ENCODE assay signal across 9 mouse cellular contexts in genomic region chr11:118401195-118401594, GRCm38 (mm10). TPM values are rescaled to one million over a fixed set of nuclear protein-coding genes. Genes with fewer than 3 reads are reported as not detected.
A peak's percentile ranks its signal among the peaks of the same experiment; 100 is the strongest.
DNase-seq lines count a peak whose midpoint lies in the region; ATAC-seq and TF ChIP-seq lines count a peak whose summit lies in the region.
"Had no signal": no experiment of that assay in that cellular context is flagged by ENCODE, and none has a peak within 500 bp of the region (broad histone marks: within the 10 kb centered on the region; RNA-seq: fewer than 3 reads in every experiment).

No protein-coding gene starts in this region.

- peaks cover 26% of the 10 kb centered on the region for H3K4me1 ChIP-seq in forebrain, embryonic 10.5 days
- H3K4me1 ChIP-seq in forebrain, embryonic 14.5 days (ENCODE audit: control insufficient read depth, insufficient read depth, low read length), result no peaks in the 10 kb centered on the region
- H3K4me1 ChIP-seq in midbrain, postnatal 0 days (ENCODE audit: insufficient read depth, low read length), result no peaks in the 10 kb centered on the region
- 0 out of 2 replicates have a peak, but pooled peaks cover 2% of the 10 kb centered on the region for H3K4me1 ChIP-seq in midbrain, embryonic 16.5 days (ENCODE audit: control insufficient read depth, insufficient read depth, low read length)
- peaks cover 3% of the 10 kb centered on the region; the same call in 1 of the 2 replicates for H3K4me1 ChIP-seq in hindbrain, postnatal 0 days (ENCODE audit: insufficient read depth, low read length)
- no peaks in the 10 kb centered on the region for H3K4me1 ChIP-seq in midbrain, embryonic 13.5 days (replicated peaks)

- no peak overlapping the region for H3ac ChIP-seq in myocyte (ENCODE audit: control insufficient read depth, insufficient read length)

- H3K79me2 ChIP-seq in myocyte (ENCODE audit: control insufficient read depth, insufficient read depth), result no peaks in the 10 kb centered on the region

- H3K9me3 ChIP-seq in forebrain, embryonic 10.5 days, result no peaks in the 10 kb centered on the region
- H3K9me3 ChIP-seq in forebrain, embryonic 14.5 days (replicated peaks; ENCODE audit: control insufficient read depth, low read length), result no peaks in the 10 kb centered on the region
- H3K9me3 ChIP-seq in midbrain, postnatal 0 days (ENCODE audit: low read length), result no peaks in the 10 kb centered on the region
- no peaks in the 10 kb centered on the region for H3K9me3 ChIP-seq in midbrain, embryonic 16.5 days (replicated peaks; ENCODE audit: control insufficient read depth, low read length, poor library complexity, severe bottlenecking)
- H3K9me3 ChIP-seq in hindbrain, postnatal 0 days (ENCODE audit: low read length), result no peaks in the 10 kb centered on the region
- H3K9me3 ChIP-seq in midbrain, embryonic 13.5 days, result no peaks in the 10 kb centered on the region; the same call in 1 of the 2 replicates

- H3K36me3 ChIP-seq in forebrain, embryonic 10.5 days (replicated peaks), result peaks cover 13% of the 10 kb centered on the region
- H3K36me3 ChIP-seq in forebrain, embryonic 14.5 days (ENCODE audit: control insufficient read depth, insufficient read depth, low read length), result peaks cover under 1% of the 10 kb centered on the region
- H3K36me3 ChIP-seq in midbrain, postnatal 0 days (ENCODE audit: insufficient read depth, low read length), result peaks cover 13% of the 10 kb centered on the region
- no peaks in the 10 kb centered on the region for H3K36me3 ChIP-seq in midbrain, embryonic 16.5 days (ENCODE audit: control insufficient read depth, insufficient read depth, low read length)
- H3K36me3 ChIP-seq in hindbrain, postnatal 0 days (ENCODE audit: insufficient read depth, low read length), result no peaks in the 10 kb centered on the region
- H3K36me3 ChIP-seq in myocyte (ENCODE audit: control insufficient read depth, insufficient read depth), result no peaks in the 10 kb centered on the region
- peaks cover 9% of the 10 kb centered on the region for H3K36me3 ChIP-seq in midbrain, embryonic 13.5 days

- peak overlapping the region; percentile 1; the same call in 1 of the 2 replicates for H3K27ac ChIP-seq in forebrain, embryonic 10.5 days
- no peak overlapping the region for H3K27ac ChIP-seq in forebrain, embryonic 14.5 days (ENCODE audit: low read depth, low read length)
- 0 out of 2 replicates have a peak overlapping the region, but pooled peaks have one; percentile 19 for H3K27ac ChIP-seq in midbrain, postnatal 0 days (ENCODE audit: low read depth, low read length)
- no peak overlapping the region for H3K27ac ChIP-seq in midbrain, embryonic 16.5 days (ENCODE audit: low read length)
- peak overlapping the region; percentile 70 for H3K27ac ChIP-seq in hindbrain, postnatal 0 days
- H3K27ac ChIP-seq in midbrain, embryonic 13.5 days, result no peak overlapping the region

- no peak for TF ChIP-seq CTCF in midbrain, postnatal 0 days (IDR thresholded peaks at IDR 0.05)
- TF ChIP-seq CTCF in hindbrain, postnatal 0 days (IDR thresholded peaks at IDR 0.05; ENCODE audit: low read depth), result no peak

- H3K4me2 ChIP-seq in forebrain, embryonic 14.5 days (ENCODE audit: low read length), result no peak overlapping the region
- no peak overlapping the region for H3K4me2 ChIP-seq in midbrain, postnatal 0 days (ENCODE audit: low read depth, low read length, poor library complexity, severe bottlenecking)
- H3K4me2 ChIP-seq in midbrain, embryonic 16.5 days (ENCODE audit: low read length), result no peak overlapping the region
- peak overlapping the region; percentile 27 for H3K4me2 ChIP-seq in hindbrain, postnatal 0 days (ENCODE audit: low read depth, low read length)
- peak overlapping the region; percentile 79 for H3K4me2 ChIP-seq in myocyte (ENCODE audit: low read depth)
- no peak overlapping the region for H3K4me2 ChIP-seq in midbrain, embryonic 13.5 days (replicated peaks)

- no peak overlapping the region for H3K4me3 ChIP-seq in forebrain, embryonic 10.5 days
- H3K4me3 ChIP-seq in forebrain, embryonic 14.5 days (ENCODE audit: low read depth, low read length), result no peak overlapping the region
- no peak overlapping the region for H3K4me3 ChIP-seq in midbrain, postnatal 0 days (ENCODE audit: low read depth, low read length)
- H3K4me3 ChIP-seq in midbrain, embryonic 16.5 days (ENCODE audit: low read depth, low read length), result no peak overlapping the region
- H3K4me3 ChIP-seq in hindbrain, postnatal 0 days (ENCODE audit: low read length), result no peak overlapping the region
- H3K4me3 ChIP-seq in myocyte, result no peak overlapping the region
- H3K4me3 ChIP-seq in midbrain, embryonic 13.5 days (replicated peaks), result no peak overlapping the region

- no peak for TF ChIP-seq POLR2A in myocyte (IDR thresholded peaks at IDR 0.05; ENCODE audit: insufficient read length, low read depth)

- H3K9ac ChIP-seq in forebrain, embryonic 14.5 days (ENCODE audit: low read length), result no peak overlapping the region
- no peak overlapping the region for H3K9ac ChIP-seq in midbrain, postnatal 0 days (replicated peaks; ENCODE audit: low read length, poor library complexity, severe bottlenecking)
- no peak overlapping the region for H3K9ac ChIP-seq in midbrain, embryonic 16.5 days (ENCODE audit: low read depth, low read length)
- no peak overlapping the region; the same call in 1 of the 2 replicates for H3K9ac ChIP-seq in hindbrain, postnatal 0 days (replicated peaks; ENCODE audit: low read length)
- no peak overlapping the region for H3K9ac ChIP-seq in midbrain, embryonic 13.5 days (replicated peaks)

- DNase-seq in forebrain, embryonic 10.5 days (ENCODE audit: extremely low spot score, low spot score), result no peak
- DNase-seq in forebrain, embryonic 14.5 days (ENCODE audit: low spot score), result no peak
- no peak for DNase-seq in midbrain, postnatal 0 days (ENCODE audit: low spot score)
- DNase-seq in hindbrain, postnatal 0 days (ENCODE audit: low spot score), result no peak
- no peak for DNase-seq in layer of hippocampus, adult 9-10 months (ENCODE audit: low spot score)

- WGBS in forebrain, embryonic 10.5 days, result 88% methylated on average over 4 of the region's 4 CpGs
- WGBS in forebrain, embryonic 14.5 days, result 79% methylated on average over 4 of the region's 4 CpGs
- WGBS in midbrain, postnatal 0 days, result 84% methylated on average over 4 of the region's 4 CpGs
- whole genome bisulfite sequencing in midbrain, embryonic 16.5 days, result 90% methylated on average over 4 of the region's 4 CpGs
- WGBS in hindbrain, postnatal 0 days, result 82% methylated on average over 4 of the region's 4 CpGs
- WGBS in midbrain, embryonic 13.5 days, result 90% methylated on average over 4 of the region's 4 CpGs

- no peak for ATAC-seq in forebrain, embryonic 14.5 days
- no peak for ATAC-seq in midbrain, postnatal 0 days (ENCODE audit: low FRiP score)
- ATAC-seq in midbrain, embryonic 16.5 days, result no peak
- no peak for ATAC-seq in hindbrain, postnatal 0 days
- ATAC-seq in midbrain, embryonic 13.5 days, result no peak

- H3K27me3 ChIP-seq in forebrain, embryonic 10.5 days (ENCODE audit: poor library complexity, severe bottlenecking), result no peaks in the 10 kb centered on the region
- H3K27me3 ChIP-seq in forebrain, embryonic 14.5 days (replicated peaks; ENCODE audit: control insufficient read depth, insufficient read depth, low read length), result no peaks in the 10 kb centered on the region
- no peaks in the 10 kb centered on the region for H3K27me3 ChIP-seq in midbrain, postnatal 0 days (ENCODE audit: insufficient read depth, low read length)
- no peaks in the 10 kb centered on the region for H3K27me3 ChIP-seq in midbrain, embryonic 16.5 days (ENCODE audit: control insufficient read depth, insufficient read depth, low read depth, low read length)
- no peaks in the 10 kb centered on the region for H3K27me3 ChIP-seq in hindbrain, postnatal 0 days (ENCODE audit: insufficient read depth, low read length)
- H3K27me3 ChIP-seq in myocyte (ENCODE audit: control insufficient read depth, insufficient read depth, insufficient read length), result no peaks in the 10 kb centered on the region
- no peaks in the 10 kb centered on the region for H3K27me3 ChIP-seq in midbrain, embryonic 13.5 days

RNA-seq across cellular contexts. Expression of gene Lgals3bp, which starts 0.7 kb away (rescaled TPM):
- polyA plus RNA-seq in forebrain, embryonic 10.5 days (2016; fragmentation: Nextera tagmentation; extraction: Ambion mirVana), result 0.47 and 1.0 TPM in 2 replicates
- polyA plus RNA-seq in forebrain, embryonic 14.5 days (2014; fragmentation: Nextera tagmentation; extraction: Ambion mirVana), result 3.0 TPM in 2 replicates
- total RNA-seq in midbrain, postnatal 0 days (2014; rRNA removed), result 17.4 and 19.0 TPM in 2 replicates
- polyA plus RNA-seq in midbrain, postnatal 0 days (2015; fragmentation: Nextera tagmentation; extraction: Ambion mirVana), result 14.2 and 14.9 TPM in 2 replicates
- polyA plus RNA-seq in midbrain, embryonic 16.5 days (2015; fragmentation: Nextera tagmentation; extraction: Ambion mirVana), result 3.8 and 4.4 TPM in 2 replicates
- 25.5 and 30.6 TPM in 2 replicates for total RNA-seq in hindbrain, postnatal 0 days (2014; rRNA removed)
- polyA plus RNA-seq in hindbrain, postnatal 0 days (2015; fragmentation: Nextera tagmentation; extraction: Ambion mirVana), result 15.4 and 18.5 TPM in 2 replicates
- 16.4 TPM for polyA plus RNA-seq in myocyte (2012; fragmentation: generic; extraction: Trizol)
- polyA plus RNA-seq in midbrain, embryonic 13.5 days (2015; fragmentation: Nextera tagmentation; extraction: Ambion mirVana), result 1.7 and 2.3 TPM in 2 replicates

RNA-seq across cellular contexts. Expression of gene Cant1, which starts 17.7 kb away (rescaled TPM):
- 19.0 and 19.2 TPM in 2 replicates for polyA plus RNA-seq in forebrain, embryonic 10.5 days (2016; fragmentation: Nextera tagmentation; extraction: Ambion mirVana)
- 21.4 and 22.8 TPM in 2 replicates for polyA plus RNA-seq in forebrain, embryonic 14.5 days (2014; fragmentation: Nextera tagmentation; extraction: Ambion mirVana)
- total RNA-seq in midbrain, postnatal 0 days (2014; rRNA removed), result 51.5 and 55.3 TPM in 2 replicates
- 30.0 and 32.2 TPM in 2 replicates for polyA plus RNA-seq in midbrain, postnatal 0 days (2015; fragmentation: Nextera tagmentation; extraction: Ambion mirVana)
- 24.9 and 27.8 TPM in 2 replicates for polyA plus RNA-seq in midbrain, embryonic 16.5 days (2015; fragmentation: Nextera tagmentation; extraction: Ambion mirVana)
- 47.9 and 51.7 TPM in 2 replicates for total RNA-seq in hindbrain, postnatal 0 days (2014; rRNA removed)
- 24.7 and 25.8 TPM in 2 replicates for polyA plus RNA-seq in hindbrain, postnatal 0 days (2015; fragmentation: Nextera tagmentation; extraction: Ambion mirVana)
- 33.7 TPM for polyA plus RNA-seq in myocyte (2012; fragmentation: generic; extraction: Trizol)
- 23.5 and 26.0 TPM in 2 replicates for polyA plus RNA-seq in midbrain, embryonic 13.5 days (2015; fragmentation: Nextera tagmentation; extraction: Ambion mirVana)

RNA-seq across cellular contexts. Expression of gene C1qtnf1, which starts 26.8 kb away (rescaled TPM):
- 1.5 and 2.3 TPM in 2 replicates for polyA plus RNA-seq in forebrain, embryonic 10.5 days (2016; fragmentation: Nextera tagmentation; extraction: Ambion mirVana)
- polyA plus RNA-seq in forebrain, embryonic 14.5 days (2014; fragmentation: Nextera tagmentation; extraction: Ambion mirVana), result 2.3 and 3.0 TPM in 2 replicates
- total RNA-seq in midbrain, postnatal 0 days (2014; rRNA removed), result 7.8 and 8.7 TPM in 2 replicates
- polyA plus RNA-seq in midbrain, postnatal 0 days (2015; fragmentation: Nextera tagmentation; extraction: Ambion mirVana), result 5.2 and 5.5 TPM in 2 replicates
- 4.1 and 4.2 TPM in 2 replicates for polyA plus RNA-seq in midbrain, embryonic 16.5 days (2015; fragmentation: Nextera tagmentation; extraction: Ambion mirVana)
- total RNA-seq in hindbrain, postnatal 0 days (2014; rRNA removed), result 5.4 TPM in 2 replicates
- 3.5 and 4.3 TPM in 2 replicates for polyA plus RNA-seq in hindbrain, postnatal 0 days (2015; fragmentation: Nextera tagmentation; extraction: Ambion mirVana)
- 9.8 TPM for polyA plus RNA-seq in myocyte (2012; fragmentation: generic; extraction: Trizol)
- polyA plus RNA-seq in midbrain, embryonic 13.5 days (2015; fragmentation: Nextera tagmentation; extraction: Ambion mirVana), result 2.5 and 2.8 TPM in 2 replicates
- total RNA-seq: hematopoietic stem cell, adult 5-6 weeks had no signal

RNA-seq across cellular contexts. Expression of gene Timp2, which starts 45.7 kb away (rescaled TPM):
- 31.3 and 35.1 TPM in 2 replicates for polyA plus RNA-seq in forebrain, embryonic 10.5 days (2016; fragmentation: Nextera tagmentation; extraction: Ambion mirVana)
- 62.9 and 71.7 TPM in 2 replicates for polyA plus RNA-seq in forebrain, embryonic 14.5 days (2014; fragmentation: Nextera tagmentation; extraction: Ambion mirVana)
- 212 and 217 TPM in 2 replicates for total RNA-seq in midbrain, postnatal 0 days (2014; rRNA removed)
- polyA plus RNA-seq in midbrain, postnatal 0 days (2015; fragmentation: Nextera tagmentation; extraction: Ambion mirVana), result 129 and 140 TPM in 2 replicates
- 83.6 and 98.8 TPM in 2 replicates for polyA plus RNA-seq in midbrain, embryonic 16.5 days (2015; fragmentation: Nextera tagmentation; extraction: Ambion mirVana)
- total RNA-seq in hindbrain, postnatal 0 days (2014; rRNA removed), result 164 and 170 TPM in 2 replicates
- polyA plus RNA-seq in hindbrain, postnatal 0 days (2015; fragmentation: Nextera tagmentation; extraction: Ambion mirVana), result 102 and 118 TPM in 2 replicates
- polyA plus RNA-seq in myocyte (2012; fragmentation: generic; extraction: Trizol), result 321 TPM
- polyA plus RNA-seq in midbrain, embryonic 13.5 days (2015; fragmentation: Nextera tagmentation; extraction: Ambion mirVana), result 37.2 and 42.2 TPM in 2 replicates

RNA-seq across cellular contexts. Expression of gene Cep295nl, which starts 58.9 kb away (rescaled TPM):
- polyA plus RNA-seq in forebrain, embryonic 10.5 days (2016; fragmentation: Nextera tagmentation; extraction: Ambion mirVana), result 0.16 and 0.26 TPM in 2 replicates
- 0.11 TPM in 2 replicates for polyA plus RNA-seq in forebrain, embryonic 14.5 days (2014; fragmentation: Nextera tagmentation; extraction: Ambion mirVana)
- 0.16 and 0.71 TPM in 2 replicates for total RNA-seq in midbrain, postnatal 0 days (2014; rRNA removed)
- polyA plus RNA-seq in midbrain, postnatal 0 days (2015; fragmentation: Nextera tagmentation; extraction: Ambion mirVana), result 0.13 and 0.22 TPM in 2 replicates
- polyA plus RNA-seq in midbrain, embryonic 16.5 days (2015; fragmentation: Nextera tagmentation; extraction: Ambion mirVana), result 0.10 and 0.15 TPM in 2 replicates
- 0.31 and 1.2 TPM in 2 replicates for total RNA-seq in hindbrain, postnatal 0 days (2014; rRNA removed)
- polyA plus RNA-seq in hindbrain, postnatal 0 days (2015; fragmentation: Nextera tagmentation; extraction: Ambion mirVana), result 0.20 and 0.47 TPM in 2 replicates
- 0.60 TPM for polyA plus RNA-seq in myocyte (2012; fragmentation: generic; extraction: Trizol)
- 0.17 and 0.22 TPM in 2 replicates for polyA plus RNA-seq in midbrain, embryonic 13.5 days (2015; fragmentation: Nextera tagmentation; extraction: Ambion mirVana)

Comparison
In these comparisons a context has a peak if more than half of its experiments do, and no peak if none do; other contexts are left out.
1. H3K27ac ChIP-seq: peak in forebrain, embryonic 10.5 days (single experiment), midbrain, postnatal 0 days (single experiment) and hindbrain, postnatal 0 days (single experiment); none in forebrain, embryonic 14.5 days (single experiment), midbrain, embryonic 16.5 days (single experiment) and midbrain, embryonic 13.5 days (single experiment).
2. H3K4me2 ChIP-seq: peak in hindbrain, postnatal 0 days (single experiment) and myocyte (single experiment); none in forebrain, embryonic 14.5 days (single experiment), midbrain, postnatal 0 days (single experiment), midbrain, embryonic 16.5 days (single experiment) and midbrain, embryonic 13.5 days (single experiment).